Mouse (Mus musculus) left cerebral cortex, postnatal 10 days (tissue): ENCODE results near the gene Shc3. TPM values are rescaled to one million over a fixed set of nuclear protein-coding genes. Genes with fewer than 3 reads are reported as not detected.

Experiments used
- DNase-seq, 2 experiments: peaks; one replicate each; pipeline ENCODE4 v3.0.0; 2021 to 2022; ENCODE audit warnings: low spot score in 2 of 2, mixed read lengths in 1 of 2; ENCODE audit errors: extremely low spot score in 1 of 2
- intact Hi-C: fragments of 180-260 bp; cut with DNase I; formaldehyde crosslinking; loops from one replicate; pipeline ENCODE4 v1.15.1; 2025
- total RNA-seq, 2 experiments: library from RNA; stranded (reverse); gene quantifications; 2 replicates each; pipeline ENCODE4 v1.2.3; 2021

Gene Shc3
- total RNA-seq, 2 experiments from 2014 or later: 189 to 212 TPM

DNA sequence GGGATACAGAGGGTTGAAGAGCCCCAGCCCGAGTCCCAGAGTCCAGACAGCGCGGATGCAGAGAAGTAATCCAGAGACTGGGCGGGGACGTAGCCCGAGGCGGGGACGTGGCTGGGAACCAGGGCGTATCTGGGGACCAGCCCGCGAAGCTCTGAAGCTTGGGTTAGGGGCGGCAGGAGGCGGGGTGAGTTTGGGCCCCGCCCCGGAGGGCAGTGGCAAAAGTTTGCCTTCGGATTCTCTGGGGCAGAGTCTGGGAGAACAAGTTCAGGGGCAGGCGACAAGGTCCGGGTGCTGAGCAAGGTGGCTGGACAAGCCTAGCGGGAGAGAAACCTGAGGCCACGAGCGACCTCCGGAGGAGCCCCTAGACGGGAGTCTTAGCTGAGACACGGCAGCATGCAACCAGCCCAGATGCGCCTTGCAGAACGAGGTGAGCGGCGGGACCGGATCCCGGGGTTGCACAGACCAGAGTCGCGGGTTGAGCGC is 160.7 kb downstream of the Shc3 start, which contains the start of gene S1pr3:
Gene S1pr3 (plus strand): TSS at position 121 of the 483 bp plus-strand sequence.
- intact Hi-C loops: loop anchor here (5.0 to 10.0 kb wide), 2 partner anchors 114 to 191 kb away; no protein-coding TSS in a partner anchor
- DNase-seq: peak in 1 of 2 experiments; percentile 83

DNA sequence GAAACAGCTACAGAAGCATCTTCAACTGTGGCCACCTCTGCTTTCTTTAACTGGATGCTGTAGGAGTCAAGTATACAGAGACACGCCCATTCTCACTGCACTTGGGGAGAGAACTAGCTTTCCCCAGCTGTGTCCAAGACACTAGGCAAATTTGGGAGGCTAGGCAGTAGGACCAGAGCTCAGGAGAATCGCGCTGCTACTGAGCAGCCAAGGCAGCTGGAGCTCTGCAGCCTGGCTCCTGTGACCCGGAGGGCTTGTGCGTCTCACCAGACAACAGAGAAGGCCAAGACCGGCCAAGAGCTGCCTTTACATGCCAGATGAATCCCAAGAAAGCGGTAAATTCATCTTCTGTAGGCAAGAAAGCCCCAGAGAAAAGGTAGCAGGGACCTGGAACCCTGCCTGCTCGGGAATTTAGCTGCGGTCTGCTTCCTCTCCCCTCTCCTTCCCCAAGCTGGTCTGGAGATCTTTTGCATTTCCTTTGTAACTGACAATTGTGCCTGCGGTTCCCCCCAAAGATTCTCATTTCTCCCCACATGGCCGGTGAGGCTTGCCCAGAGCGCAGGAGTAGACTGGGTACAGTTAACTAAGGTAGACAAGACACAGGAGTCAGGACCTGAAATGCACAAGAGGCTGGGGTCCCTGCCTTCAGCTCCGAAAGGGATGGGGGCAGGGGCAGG is 161.5 kb downstream of the Shc3 start:
- DNase-seq: no peak
- intact Hi-C loops: loop anchor here (5.0 to 10.0 kb wide), 2 partner anchors 113 to 190 kb away; no protein-coding TSS in a partner anchor

DNA sequence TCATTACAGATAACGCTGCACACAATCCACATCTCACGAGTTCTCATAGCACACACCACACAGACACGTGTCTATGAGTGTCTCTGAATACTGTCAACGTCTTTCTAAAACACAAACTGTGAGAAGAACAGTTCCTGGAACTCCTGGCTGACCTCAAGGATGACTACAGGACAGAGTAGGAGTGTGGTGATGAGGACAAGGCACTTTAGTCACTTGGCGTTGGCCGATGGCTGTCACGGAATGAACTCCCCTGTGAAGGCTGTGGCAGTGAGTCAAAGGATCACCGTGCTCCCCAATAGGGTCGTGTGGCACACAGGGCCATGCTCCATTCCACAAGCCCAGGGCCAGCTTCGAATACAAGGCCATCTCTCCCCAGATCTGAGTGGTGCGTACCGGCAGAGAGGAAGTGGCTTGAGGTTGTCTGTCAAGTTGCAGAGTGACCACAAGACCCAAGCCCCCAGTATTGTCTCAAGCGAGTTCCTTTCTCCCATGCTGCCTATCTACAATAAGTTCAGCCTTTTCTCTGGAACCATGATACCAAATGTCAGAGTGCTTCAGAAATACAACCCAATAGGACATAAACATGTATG is 163.4 kb downstream of the Shc3 start:
- DNase-seq: no peak
- intact Hi-C loops: loop anchor here (5.0 to 10.0 kb wide), 2 partner anchors 111 to 189 kb away; no protein-coding TSS in a partner anchor

DNA sequence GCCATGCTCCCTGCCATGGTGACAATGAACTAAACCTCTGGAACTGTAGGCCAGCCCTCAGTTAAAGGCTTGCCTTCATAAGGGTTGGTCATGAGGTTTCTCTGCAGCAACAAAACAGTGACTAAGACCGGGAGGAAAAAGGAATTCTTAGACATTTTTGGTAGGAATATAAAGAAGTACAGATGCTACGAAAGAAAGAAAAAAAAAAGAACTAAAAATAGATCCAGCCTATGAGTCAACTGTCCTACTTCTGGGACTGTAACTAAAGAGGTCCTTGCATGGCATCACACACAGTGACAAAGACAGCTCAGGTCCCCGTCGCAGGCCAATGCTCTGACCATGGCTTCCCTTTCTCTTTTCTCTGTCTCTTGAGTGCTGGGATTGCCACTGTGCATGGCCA is 164.7 kb downstream of the Shc3 start:
- intact Hi-C loops: loop anchor here (10.0 kb wide), 1 partner anchor 110 kb away; no protein-coding TSS in a partner anchor
- no peak for DNase-seq

DNA sequence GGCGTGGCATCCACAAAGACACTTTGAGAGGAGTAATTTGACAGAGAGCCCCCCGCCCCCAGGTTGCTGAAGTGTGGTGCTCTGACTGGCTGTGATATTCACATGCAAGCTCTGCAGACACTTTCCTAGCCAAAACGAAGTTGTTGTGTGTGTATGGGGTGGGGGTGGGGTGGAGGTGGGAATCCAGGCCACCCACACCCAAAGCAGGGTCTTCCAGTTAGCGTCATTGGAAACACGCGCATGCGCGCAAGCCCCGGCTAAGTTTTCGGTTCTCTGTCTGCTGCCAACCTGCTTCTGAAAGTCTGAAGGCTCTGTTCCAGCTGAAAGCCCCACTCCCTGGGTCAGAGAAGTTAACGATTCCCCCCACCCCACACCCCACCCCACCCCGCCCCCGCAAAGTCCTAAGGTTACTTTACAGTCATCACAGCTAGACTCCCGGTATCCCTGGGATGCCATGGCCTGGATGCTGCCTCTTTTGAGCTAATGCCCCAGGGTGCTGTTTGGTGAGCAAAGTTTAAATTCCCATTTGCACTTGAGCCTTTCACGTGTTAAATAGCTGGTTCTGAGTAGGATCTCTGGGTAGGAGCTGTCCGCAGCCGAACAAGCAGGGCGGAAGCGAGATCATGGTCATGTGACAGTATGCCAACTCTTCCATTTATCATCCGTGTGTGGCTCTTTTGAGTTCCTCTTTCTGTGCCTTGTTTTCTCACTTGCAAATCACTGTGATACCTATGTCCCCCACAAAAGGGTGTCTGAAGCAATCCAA is 168.3 kb downstream of the Shc3 start:
- DNase-seq: peak; percentile 58 to 69
- intact Hi-C loops: loop anchor here (10.0 kb wide), 1 partner anchor 106 kb away; no protein-coding TSS in a partner anchor

DNA sequence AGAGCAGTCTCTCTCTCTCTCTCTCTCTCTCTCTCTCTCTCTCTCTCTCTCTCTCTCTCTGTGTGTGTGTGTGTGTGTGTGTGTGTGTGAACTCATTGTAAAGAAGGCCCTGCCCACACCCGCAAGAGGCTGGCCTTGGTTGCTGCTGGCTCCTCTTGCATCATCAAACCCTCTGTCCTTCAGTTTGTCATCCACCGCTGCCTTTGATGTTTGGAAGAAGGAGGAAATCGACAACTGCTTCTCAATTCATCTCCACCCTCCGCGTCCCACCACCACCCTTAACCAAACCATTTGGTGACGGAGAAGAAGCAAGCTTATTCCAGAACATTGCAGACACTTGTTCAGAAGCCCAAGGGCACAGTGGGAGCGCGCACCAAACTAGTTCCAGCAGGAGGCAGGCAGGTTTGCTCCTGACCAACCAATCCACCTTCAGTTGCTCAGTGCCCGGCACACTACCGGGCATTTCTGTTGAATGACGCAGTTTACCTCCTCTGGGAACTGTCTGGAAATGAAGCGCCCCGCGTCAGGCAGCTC is 169.0 kb downstream of the Shc3 start:
- intact Hi-C loops: loop anchor here (10.0 kb wide), 1 partner anchor 105 kb away; no protein-coding TSS in a partner anchor
- DNase-seq: no peak

DNA sequence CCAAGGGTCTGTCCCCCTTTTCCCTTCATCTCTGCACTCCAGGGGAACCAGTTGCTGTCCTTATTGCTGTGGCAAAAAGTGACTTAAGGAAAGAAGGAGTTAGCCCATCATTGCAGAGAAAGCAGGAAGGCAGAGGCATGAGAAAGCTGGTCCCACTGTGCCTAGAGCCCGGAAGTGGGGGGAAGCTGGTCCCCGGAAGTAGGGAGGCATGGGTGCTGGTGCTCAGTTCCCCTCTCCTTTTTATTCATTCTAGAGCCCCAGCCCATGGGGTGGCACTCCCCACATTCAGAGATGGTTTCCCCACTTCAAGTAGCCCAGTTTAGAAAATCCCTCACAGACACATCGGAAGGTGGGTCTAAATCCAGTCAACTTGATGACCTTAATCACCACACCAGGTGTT is 169.7 kb downstream of the Shc3 start:
- DNase-seq: no peak
- intact Hi-C loops: no loop called here

DNA sequence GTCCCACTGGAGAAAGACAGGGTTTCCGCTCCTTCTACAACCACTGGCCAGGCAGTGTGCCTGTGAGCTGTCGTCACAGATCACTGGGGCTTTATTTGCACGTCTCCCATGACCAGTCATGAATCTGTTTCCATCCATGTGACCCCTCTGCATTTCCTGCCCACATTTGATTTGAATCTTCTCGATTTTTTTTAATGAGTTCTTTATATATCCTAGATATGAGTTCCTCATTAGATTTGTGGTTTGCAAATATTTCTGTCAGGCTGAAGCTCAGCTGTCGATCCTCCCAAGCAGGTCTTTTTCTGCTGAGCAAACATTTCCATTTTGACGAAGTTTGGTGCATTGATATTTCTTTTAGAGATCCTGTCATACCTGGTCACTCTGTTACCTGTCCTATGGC is 171.4 kb downstream of the Shc3 start:
- intact Hi-C loops: no loop called here
- DNase-seq: no peak

DNA sequence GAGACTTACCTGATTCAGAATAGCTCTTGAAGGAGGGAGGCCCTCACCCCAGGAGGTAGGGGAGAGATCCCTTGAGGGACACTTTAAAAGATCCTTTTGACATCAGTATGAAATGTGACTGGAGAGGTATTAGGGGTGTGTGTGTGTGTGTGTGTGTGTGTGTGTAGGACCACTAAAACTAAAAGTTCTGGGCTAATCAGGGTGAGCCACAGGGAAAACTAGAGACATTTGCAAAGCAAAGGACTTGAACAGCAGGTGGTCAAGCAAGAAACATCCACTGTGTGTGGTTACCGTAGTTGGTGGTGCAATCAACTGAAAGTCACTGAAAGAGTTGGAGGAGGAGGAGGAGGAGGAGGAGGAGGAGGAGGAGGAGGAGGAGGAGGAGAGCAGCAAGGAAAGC is 177.0 kb downstream of the Shc3 start:
- intact Hi-C loops: no loop called here
- DNase-seq: no peak

DNA sequence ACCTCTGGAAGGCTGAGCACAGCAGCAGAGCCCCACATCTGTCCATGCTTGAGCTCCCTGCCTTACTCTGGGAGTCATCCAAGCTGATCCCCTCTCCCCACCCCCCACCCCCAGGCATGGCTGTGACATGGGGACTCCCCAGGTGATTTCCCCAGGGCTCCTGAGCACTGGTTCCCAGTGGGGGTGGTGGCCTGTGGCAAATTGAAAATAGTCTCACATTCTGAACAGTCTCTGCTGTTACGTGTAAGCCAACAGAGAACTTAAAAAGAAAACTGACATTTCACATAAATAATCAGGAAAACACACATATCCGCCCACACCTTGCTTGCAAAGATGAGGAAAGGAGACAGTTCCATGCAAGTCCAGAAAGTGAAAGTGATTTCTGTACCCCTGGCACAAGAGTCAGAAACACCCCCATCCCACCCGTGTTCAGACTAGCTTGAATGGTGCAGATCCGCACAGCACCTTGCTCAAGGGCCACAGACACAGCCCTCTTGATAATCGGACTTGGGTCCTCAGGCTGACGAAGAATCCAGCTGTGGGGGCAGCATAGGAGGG is 177.8 kb downstream of the Shc3 start:
- intact Hi-C loops: no loop called here
- no peak for DNase-seq

DNA sequence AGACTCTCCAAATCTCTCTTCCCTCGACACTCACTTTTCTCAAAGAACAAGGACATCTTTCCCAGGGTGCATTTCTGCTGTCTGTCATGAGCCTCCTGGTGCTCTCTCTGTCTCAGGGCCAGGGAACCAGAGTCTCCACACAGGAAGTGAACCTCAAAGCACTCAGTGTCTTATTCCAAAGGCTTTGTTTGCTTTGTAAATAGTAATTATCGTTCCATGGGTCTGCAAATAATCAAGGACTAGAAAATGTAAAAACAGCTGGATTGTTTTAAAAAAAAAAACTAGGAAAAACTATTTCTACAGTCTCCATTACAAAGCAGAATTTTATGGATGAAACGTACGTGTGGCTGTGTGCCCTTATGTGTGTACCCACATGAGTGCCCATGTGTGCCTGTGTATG is 178.8 kb downstream of the Shc3 start:
- DNase-seq: no peak
- intact Hi-C loops: no loop called here

DNA sequence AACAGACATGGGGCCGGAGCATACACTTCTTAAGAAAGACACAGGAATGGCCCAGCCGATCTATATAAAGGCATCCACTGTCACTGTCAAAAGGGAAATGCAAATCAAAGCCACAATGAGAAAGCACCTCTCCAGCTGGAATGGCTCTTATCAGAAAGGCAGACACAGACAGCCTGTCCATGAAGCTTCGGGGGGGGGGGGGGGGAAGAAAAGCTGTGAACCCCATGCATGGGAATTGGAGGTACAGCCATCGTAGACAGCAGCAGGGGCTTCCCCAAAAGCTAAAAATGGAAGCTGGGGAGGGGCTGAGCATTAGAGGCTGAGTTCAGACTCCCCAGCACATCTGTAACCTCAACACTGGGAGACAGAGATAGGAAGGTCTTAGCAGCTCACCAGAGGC is 181.3 kb downstream of the Shc3 start:
- intact Hi-C loops: no loop called here

DNA sequence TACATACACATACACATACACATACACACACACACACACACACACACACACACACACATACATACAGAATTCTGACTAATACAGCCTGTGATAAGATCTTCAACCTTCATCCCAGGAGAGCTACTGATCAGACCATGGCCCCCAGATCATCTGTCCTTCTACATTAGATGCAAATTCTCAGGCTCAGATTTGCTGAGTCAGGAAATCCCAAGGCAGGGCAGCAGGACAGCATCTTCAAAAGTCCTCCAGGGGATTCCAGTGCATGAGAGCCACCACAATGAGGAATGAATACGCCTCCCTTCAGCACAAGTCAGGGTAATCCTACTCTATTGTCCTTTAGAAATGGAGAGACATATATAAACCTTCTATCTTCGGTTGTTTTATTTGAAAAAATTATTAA is 184.3 kb downstream of the Shc3 start:
- intact Hi-C loops: no loop called here

More for the DNA sequence above, 181.3 kb downstream of the Shc3 start:
- DNase-seq: no peak

DNA sequence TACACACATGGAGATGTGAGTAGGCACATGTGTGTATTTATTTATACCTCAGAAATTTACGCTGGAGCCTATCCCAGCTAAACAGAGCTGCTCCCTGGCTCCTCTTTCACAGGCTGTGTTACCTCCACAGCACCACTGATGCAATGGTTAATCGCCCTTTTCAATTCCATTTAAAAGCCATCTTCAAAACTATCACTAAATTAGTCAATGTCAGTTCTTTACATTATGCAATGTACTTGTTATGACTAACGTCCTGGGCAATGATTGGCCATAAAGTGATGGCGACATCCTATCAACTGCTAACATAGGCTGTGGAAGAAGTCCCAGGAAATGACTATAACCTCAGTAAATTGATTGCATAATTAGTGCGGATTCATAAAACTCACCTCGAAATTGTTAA is 187.7 kb downstream of the Shc3 start:
- intact Hi-C loops: no loop called here
- no peak for DNase-seq

More for the DNA sequence above, 184.3 kb downstream of the Shc3 start:
- DNase-seq: no peak

Other genes with a start within 250 kb of the Shc3 start
- gene S1pr3, start 160.8 kb downstream of the Shc3 start, total RNA-seq: 1 to 10 TPM; 7.3 to 7.9 TPM
- 1 to 10 TPM; 4.6 to 6.3 TPM for gene Cks2, start 75.8 kb upstream of the Shc3 start, total RNA-seq
- gene Secisbp2, start 82.3 kb upstream of the Shc3 start, total RNA-seq: 10 to 100 TPM; 16.4 TPM
- 10 to 100 TPM; 66.1 to 77.0 TPM for gene Sema4d, start 224.3 kb upstream of the Shc3 start, total RNA-seq